Mouse (Mus musculus): ENCODE data around the gene Sf3a1. TPM values are rescaled to one million over a fixed set of nuclear protein-coding genes. Genes with fewer than 3 reads are reported as not detected.
A peak's percentile ranks its signal among the peaks of the same experiment; 100 is the strongest.

Gene Sf3a1
- total and polyA plus RNA-seq, 3 experiments, result 17.9 to 38.7 (median 37.2) TPM

GRCm38 (mm10) chr11:4217914-4218629 is 57.9 kb downstream of the Sf3a1 start, which contains the start of gene Castor1:
Castor1 (plus strand) TSS chr11:4218225.
- peak within 1 kb of the TSS; percentile 96 for H3K27ac ChIP-seq
- intact Hi-C loops (cut with DNase I), result loop anchor here (1.0 to 2.0 kb wide), 3 partner anchors 15 to 122 kb away; partner anchors contain the start of genes Ccdc157 and Sf3a1
- H3K36me3 ChIP-seq (ENCODE audit: control insufficient read depth, insufficient read depth, low read length), result peaks cover 2% of the 10 kb centered on the region; the same call in 1 of the 2 replicates
- peak within 1 kb of the TSS; percentile 74 for H3K9ac ChIP-seq (ENCODE audit: low read depth, low read length)
- 2% methylated on average over 56 of the region's 56 CpGs for WGBS
- H3K27me3 ChIP-seq (ENCODE audit: control insufficient read depth, insufficient read depth, low read length), result no peaks in the 10 kb centered on the region
- peak; percentile 92 to 96 for DNase-seq
- H3K79me2 ChIP-seq (replicated peaks; ENCODE audit: control insufficient read depth, insufficient read depth, low read length), result no peaks in the 10 kb centered on the region
- TF ChIP-seq POLR2A (IDR thresholded peaks at IDR 0.05; ENCODE audit: insufficient read depth, low read depth, low read length) (peak; percentile 78), EP300 (IDR thresholded peaks at IDR 0.05; ENCODE audit: insufficient read depth, low read depth, low read length) (peak; percentile 71; the same call in 1 of the 2 replicates), CTCF (IDR thresholded peaks at IDR 0.05) (peak; percentile 21; the same call in 1 of the 2 replicates)
- peaks cover 15% of the 10 kb centered on the region for H3K4me1 ChIP-seq (ENCODE audit: control insufficient read depth, insufficient read depth, low read length)
- peak within 1 kb of the TSS; percentile 77 for H3K4me3 ChIP-seq

- WGBS, result 17% methylated on average over 6 of the region's 6 CpGs
- TF ChIP-seq POLR2A (IDR thresholded peaks at IDR 0.05; ENCODE audit: insufficient read depth, low read depth, low read length) (no peak), CTCF (IDR thresholded peaks at IDR 0.05) (no peak), EP300 (IDR thresholded peaks at IDR 0.05; ENCODE audit: insufficient read depth, low read depth, low read length) (no peak)
- H3K79me2 ChIP-seq (replicated peaks; ENCODE audit: control insufficient read depth, insufficient read depth, low read length), result no peaks in the 10 kb centered on the region
- H3K4me3 ChIP-seq, result peak overlapping the region; percentile 77
- H3K4me1 ChIP-seq (ENCODE audit: control insufficient read depth, insufficient read depth, low read length), result peaks cover 15% of the 10 kb centered on the region
- peak overlapping the region; percentile 96 for H3K27ac ChIP-seq
- DNase-seq, result no peak
- no peaks in the 10 kb centered on the region for H3K27me3 ChIP-seq (ENCODE audit: control insufficient read depth, insufficient read depth, low read length)
- peaks cover 2% of the 10 kb centered on the region; the same call in 1 of the 2 replicates for H3K36me3 ChIP-seq (ENCODE audit: control insufficient read depth, insufficient read depth, low read length)
- peak overlapping the region; percentile 74 for H3K9ac ChIP-seq (ENCODE audit: low read depth, low read length)
- intact Hi-C loops (cut with DNase I), result loop anchor here (1.0 to 2.0 kb wide), 5 partner anchors 16 to 122 kb away; partner anchors contain the start of genes Ccdc157, Rnf215 and Sf3a1
Observed at GRCm38 (mm10) chr11:4218637-4219036, 58.5 kb downstream of the Sf3a1 start.

GRCm38 (mm10) chr11:4219317-4219751 is 59.2 kb downstream of the Sf3a1 start:
- Histone ChIP-seq H3K9ac (ENCODE audit: low read depth, low read length) (peak overlapping the region; percentile 74), H3K4me3 (peak overlapping the region; percentile 77), H3K27me3 (ENCODE audit: control insufficient read depth, insufficient read depth, low read length) (no peaks in the 10 kb centered on the region), H3K36me3 (ENCODE audit: control insufficient read depth, insufficient read depth, low read length) (peaks cover 2% of the 10 kb centered on the region; the same call in 1 of the 2 replicates), H3K27ac (peak overlapping the region; percentile 96), H3K4me1 (ENCODE audit: control insufficient read depth, insufficient read depth, low read length) (peaks cover 15% of the 10 kb centered on the region), H3K79me2 (replicated peaks; ENCODE audit: control insufficient read depth, insufficient read depth, low read length) (no peaks in the 10 kb centered on the region)
- intact Hi-C loops (cut with DNase I), result loop anchor here (1.0 to 2.0 kb wide), 4 partner anchors 17 to 84 kb away; partner anchors contain the start of genes Ccdc157, Rnf215 and Sf3a1
- peak; percentile 80 to 84 for DNase-seq
- peak; percentile 91 for TF ChIP-seq CTCF (IDR thresholded peaks at IDR 0.05)
- peak; percentile 97 for TF ChIP-seq EP300 (IDR thresholded peaks at IDR 0.05; ENCODE audit: insufficient read depth, low read depth, low read length)
- 0 out of 2 replicates have a peak, but pooled peaks have one; percentile 31 for TF ChIP-seq POLR2A (IDR thresholded peaks at IDR 0.05; ENCODE audit: insufficient read depth, low read depth, low read length)
- 4% methylated on average over 2 of the region's 2 CpGs for WGBS

- TF ChIP-seq EP300 (IDR thresholded peaks at IDR 0.05; ENCODE audit: insufficient read depth, low read depth, low read length) (no peak), POLR2A (IDR thresholded peaks at IDR 0.05; ENCODE audit: insufficient read depth, low read depth, low read length) (no peak), CTCF (IDR thresholded peaks at IDR 0.05) (no peak)
- H3K36me3 ChIP-seq (ENCODE audit: control insufficient read depth, insufficient read depth, low read length), result peaks cover 2% of the 10 kb centered on the region; the same call in 1 of the 2 replicates
- peaks cover 15% of the 10 kb centered on the region for H3K4me1 ChIP-seq (ENCODE audit: control insufficient read depth, insufficient read depth, low read length)
- DNase-seq, result no peak
- intact Hi-C loops (cut with DNase I), result loop anchor here (1.0 to 2.0 kb wide), 5 partner anchors 17 to 85 kb away; partner anchors contain the start of genes Ccdc157, Rnf215 and Sf3a1
- H3K9ac ChIP-seq (ENCODE audit: low read depth, low read length), result no peak overlapping the region
- H3K4me3 ChIP-seq, result no peak overlapping the region
- H3K27ac ChIP-seq, result no peak overlapping the region; the same call in 1 of the 2 replicates
- no peaks in the 10 kb centered on the region for H3K27me3 ChIP-seq (ENCODE audit: control insufficient read depth, insufficient read depth, low read length)
- no peaks in the 10 kb centered on the region for H3K79me2 ChIP-seq (replicated peaks; ENCODE audit: control insufficient read depth, insufficient read depth, low read length)
- WGBS, result 60% methylated on average over 9 of the region's 9 CpGs
Observed at GRCm38 (mm10) chr11:4219908-4220307, 59.8 kb downstream of the Sf3a1 start.

- peaks cover 12% of the 10 kb centered on the region for H3K4me1 ChIP-seq (ENCODE audit: control insufficient read depth, insufficient read depth, low read length)
- H3K9ac ChIP-seq (ENCODE audit: low read depth, low read length), result no peak overlapping the region
- no peak overlapping the region for H3K4me3 ChIP-seq
- H3K79me2 ChIP-seq (replicated peaks; ENCODE audit: control insufficient read depth, insufficient read depth, low read length), result no peaks in the 10 kb centered on the region
- H3K27me3 ChIP-seq (ENCODE audit: control insufficient read depth, insufficient read depth, low read length), result no peaks in the 10 kb centered on the region
- DNase-seq, result peak; percentile 78 to 88
- 0 out of 2 replicates have a peak, but pooled peaks have one; percentile 13 for TF ChIP-seq EP300 (IDR thresholded peaks at IDR 0.05; ENCODE audit: insufficient read depth, low read depth, low read length)
- TF ChIP-seq CTCF (IDR thresholded peaks at IDR 0.05), result peak; percentile 96
- no peak for TF ChIP-seq POLR2A (IDR thresholded peaks at IDR 0.05; ENCODE audit: insufficient read depth, low read depth, low read length)
- peaks cover 2% of the 10 kb centered on the region; the same call in 1 of the 2 replicates for H3K36me3 ChIP-seq (ENCODE audit: control insufficient read depth, insufficient read depth, low read length)
- no peak overlapping the region for H3K27ac ChIP-seq
- intact Hi-C loops (cut with DNase I), result loop anchor here (1.0 kb wide), 1 partner anchor 38 kb away; no protein-coding TSS in a partner anchor
- WGBS, result 60% methylated on average over 28 of the region's 28 CpGs
Observed at GRCm38 (mm10) chr11:4220443-4221400, 60.6 kb downstream of the Sf3a1 start.
